Mouse (Mus musculus): Measurements from ENCODE around the gene Krtap8-1.
A peak's percentile ranks its signal among the peaks of the same experiment; 100 is the strongest.

Gene Krtap8-1

GRCm38 (mm10) chr16:89487852-89488251, at the start of gene Krtap8-1:
Krtap8-1 (minus strand) TSS chr16:89487952.
- DNase-seq (ENCODE audit: low read depth, low spot score): no peak

- no peak for DNase-seq (ENCODE audit: low read depth, low spot score)
These were observed 49.6 kb upstream of the Krtap8-1 start for GRCm38 (mm10) chr16:89537349-89537748.

GRCm38 (mm10) chr16:89530547-89530946, 42.8 kb upstream of the Krtap8-1 start:
- DNase-seq (ENCODE audit: low read depth, low spot score): no peak

- no peak for DNase-seq (ENCODE audit: low read depth, low spot score)
These were observed 42.1 kb upstream of the Krtap8-1 start for GRCm38 (mm10) chr16:89529846-89530245.

- no peak for DNase-seq (ENCODE audit: low read depth, low spot score)
These were observed 40.6 kb upstream of the Krtap8-1 start for GRCm38 (mm10) chr16:89528380-89528779.

- no peak for DNase-seq (ENCODE audit: low read depth, low spot score)
These were observed 33.2 kb upstream of the Krtap8-1 start for GRCm38 (mm10) chr16:89520996-89521395.

GRCm38 (mm10) chr16:89520555-89520954, 32.8 kb upstream of the Krtap8-1 start:
- DNase-seq (ENCODE audit: low read depth, low spot score): no peak

GRCm38 (mm10) chr16:89520091-89520490, 32.3 kb upstream of the Krtap8-1 start:
- DNase-seq (ENCODE audit: low read depth, low spot score): no peak

GRCm38 (mm10) chr16:89517635-89518034, 29.9 kb upstream of the Krtap8-1 start:
- peak; percentile 8 for DNase-seq (ENCODE audit: low read depth, low spot score)

GRCm38 (mm10) chr16:89513431-89513830, 25.7 kb upstream of the Krtap8-1 start:
- DNase-seq (ENCODE audit: low read depth, low spot score): no peak

- no peak for DNase-seq (ENCODE audit: low read depth, low spot score)
These were observed 20.5 kb upstream of the Krtap8-1 start, which contains the start of gene Krtap7-1 for GRCm38 (mm10) chr16:89508223-89508622. Krtap7-1 (minus strand) TSS chr16:89508323.

- DNase-seq (ENCODE audit: low read depth, low spot score): no peak
These were observed 15.8 kb upstream of the Krtap8-1 start for GRCm38 (mm10) chr16:89503571-89503970.

- DNase-seq (ENCODE audit: low read depth, low spot score): no peak
These were observed 14.1 kb upstream of the Krtap8-1 start for GRCm38 (mm10) chr16:89501870-89502269.

- no peak for DNase-seq (ENCODE audit: low read depth, low spot score)
These were observed 9.2 kb upstream of the Krtap8-1 start for GRCm38 (mm10) chr16:89497002-89497401.

- DNase-seq (ENCODE audit: low read depth, low spot score): no peak
These were observed 7.8 kb upstream of the Krtap8-1 start for GRCm38 (mm10) chr16:89495394-89496153.

GRCm38 (mm10) chr16:89477679-89478314, 10.0 kb downstream of the Krtap8-1 start:
- DNase-seq (ENCODE audit: low read depth, low spot score): no peak

- DNase-seq (ENCODE audit: low read depth, low spot score): no peak
These were observed 26.6 kb downstream of the Krtap8-1 start for GRCm38 (mm10) chr16:89461189-89461588.

All from retina, postnatal 7 days (tissue).